ENCODE assay signal across 9 mouse cellular contexts in genomic region chr17:91093081-91093875, GRCm38 (mm10). TPM values are rescaled to one million over a fixed set of nuclear protein-coding genes. Genes with fewer than 3 reads are reported as not detected.
A peak's percentile ranks its signal among the peaks of the same experiment; 100 is the strongest.
DNase-seq lines count a peak whose midpoint lies in the region; ATAC-seq lines count a peak whose summit lies in the region.
"Had no signal": no experiment of that assay in that cellular context is flagged by ENCODE, and none has a peak within 500 bp of the region (broad histone marks: within the 10 kb centered on the region; RNA-seq: fewer than 3 reads in every experiment).

No protein-coding gene starts in this region.

- no peaks in the 10 kb centered on the region; the same call in 1 of the 2 replicates for H3K36me3 ChIP-seq in neural tube, embryonic 11.5 days (ENCODE audit: control insufficient read depth, insufficient read depth, low read length)
- peaks cover 8% of the 10 kb centered on the region for H3K36me3 ChIP-seq in midbrain, embryonic 14.5 days (ENCODE audit: control insufficient read depth, insufficient read depth, low read length)
- H3K36me3 ChIP-seq: liver, embryonic 15.5 days had no signal

- H3K27ac ChIP-seq in neural tube, embryonic 11.5 days (ENCODE audit: low read depth, low read length), result peak overlapping the region; percentile 24; the same call in 1 of the 2 replicates
- H3K27ac ChIP-seq in midbrain, embryonic 14.5 days (replicated peaks; ENCODE audit: low read depth, low read length), result peak overlapping the region; percentile 88
- H3K27ac ChIP-seq: liver, embryonic 15.5 days had no signal

- peak overlapping the region; percentile 50 for H3K4me2 ChIP-seq in neural tube, embryonic 11.5 days (ENCODE audit: low read depth)
- H3K4me2 ChIP-seq in midbrain, embryonic 14.5 days (ENCODE audit: low read length), result peak overlapping the region; percentile 53
- H3K4me2 ChIP-seq: liver, embryonic 15.5 days had no signal

- WGBS in neural tube, embryonic 11.5 days, result 27% methylated on average over 11 of the region's 12 CpGs
- WGBS in midbrain, embryonic 14.5 days, result 26% methylated on average over 12 of the region's 12 CpGs

- peaks cover 3% of the 10 kb centered on the region; the same call in 1 of the 2 replicates for H3K9me3 ChIP-seq in neural tube, embryonic 11.5 days (ENCODE audit: control insufficient read depth, low read length)
- peaks cover 6% of the 10 kb centered on the region for H3K9me3 ChIP-seq in midbrain, embryonic 14.5 days (ENCODE audit: control insufficient read depth, low read length)
- H3K9me3 ChIP-seq: liver, embryonic 15.5 days had no signal

- DNase-seq in neural tube, embryonic 11.5 days (ENCODE audit: low spot score), result peak; percentile 24
- no peak for DNase-seq in neural tube, embryonic 10.5 days (ENCODE audit: extremely low spot score, low spot score)
- DNase-seq in frontal cortex, postnatal 36 days (ENCODE audit: low spot score in 2 of 2), result peak; percentile 59 to 61
- peak; percentile 83 for DNase-seq in midbrain, embryonic 14.5 days
- DNase-seq in ovary, postnatal 36 days (ENCODE audit: low spot score), result no peak
- DNase-seq in kidney, postnatal 4 days, result no peak
- no peak for DNase-seq in thymus, postnatal 4 days
- DNase-seq in gastrocnemius, postnatal 10 days, result no peak

- peak; percentile 28; the same call in 1 of the 2 replicates for ATAC-seq in neural tube, embryonic 11.5 days (ENCODE audit: insufficient read depth, low FRiP score, low TSS enrichment)
- ATAC-seq in midbrain, embryonic 14.5 days (ENCODE audit: low FRiP score, low TSS enrichment), result peak; percentile 70

- no peaks in the 10 kb centered on the region for H3K27me3 ChIP-seq in neural tube, embryonic 11.5 days (ENCODE audit: control insufficient read depth, insufficient read depth, low read length)
- H3K27me3 ChIP-seq in midbrain, embryonic 14.5 days (ENCODE audit: control insufficient read depth, insufficient read depth, low read length), result no peaks in the 10 kb centered on the region
- H3K27me3 ChIP-seq: liver, embryonic 15.5 days had no signal

- peak overlapping the region; percentile 50 for H3K9ac ChIP-seq in neural tube, embryonic 11.5 days (ENCODE audit: low read length)
- H3K9ac ChIP-seq in midbrain, embryonic 14.5 days (replicated peaks; ENCODE audit: low read length), result peak overlapping the region; percentile 53
- H3K9ac ChIP-seq: liver, embryonic 15.5 days had no signal

- H3K4me1 ChIP-seq in neural tube, embryonic 11.5 days (ENCODE audit: control insufficient read depth, insufficient read depth, low read length), result no peaks in the 10 kb centered on the region
- 0 out of 2 replicates have a peak, but pooled peaks cover 2% of the 10 kb centered on the region for H3K4me1 ChIP-seq in midbrain, embryonic 14.5 days (ENCODE audit: control insufficient read depth, insufficient read depth, low read length)
- H3K4me1 ChIP-seq: liver, embryonic 15.5 days had no signal

- H3K4me3 ChIP-seq in neural tube, embryonic 11.5 days (ENCODE audit: low read depth, low read length), result peak overlapping the region; percentile 30
- peak overlapping the region; percentile 49 for H3K4me3 ChIP-seq in midbrain, embryonic 14.5 days (replicated peaks; ENCODE audit: low read depth, low read length)
- H3K4me3 ChIP-seq: liver, embryonic 15.5 days had no signal

RNA-seq across cellular contexts. Expression of gene Nrxn1, which starts 0.4 kb away (rescaled TPM):
- polyA plus RNA-seq in neural tube, embryonic 11.5 days (2014; fragmentation: Nextera tagmentation; extraction: Ambion mirVana), result 21.4 and 25.7 TPM in 2 replicates
- polyA plus RNA-seq in midbrain, embryonic 14.5 days (2014; fragmentation: Nextera tagmentation; extraction: Ambion mirVana), result 171 and 172 TPM in 2 replicates
- total RNA-seq in gastrocnemius, postnatal 10 days (2021), result 1 to 10 TPM; 2.1 to 3.9 TPM

Comparison
In these comparisons a context has a peak if more than half of its experiments do, and no peak if none do; other contexts are left out.
1. DNase-seq: peak in neural tube, embryonic 11.5 days (single experiment), frontal cortex, postnatal 36 days (2 of 2) and midbrain, embryonic 14.5 days (single experiment); none in neural tube, embryonic 10.5 days (single experiment), ovary, postnatal 36 days (single experiment), kidney, postnatal 4 days (0 of 2), thymus, postnatal 4 days (single experiment) and gastrocnemius, postnatal 10 days (single experiment).